Mouse (Mus musculus) megakaryocyte, embryonic 14.5 days (primary cell): ENCODE data around the gene Rfc5. TPM values are rescaled to one million over a fixed set of nuclear protein-coding genes. Genes with fewer than 3 reads are reported as not detected.
A peak's percentile ranks its signal among the peaks of the same experiment; 100 is the strongest.
"Not testable (repeated sequence)": the region's sequence is repeated elsewhere in the genome, so short reads cannot be mapped to it uniquely, and the experiment has no call there.

Experiments
- H3K27me3 ChIP-seq: replicated peaks from 2 replicates; pipeline ENCODE3; 2012; ENCODE audit warnings: inconsistent platforms
- H3K36me3 ChIP-seq: replicated peaks from 2 replicates; pipeline ENCODE3; 2012; ENCODE audit warnings: low read length, inconsistent platforms, mixed read lengths
- H3K4me1 ChIP-seq: 2 replicates; pipeline ENCODE4 v1.6.1; 2012; ENCODE audit warnings: inconsistent platforms
- H3K4me3 ChIP-seq: replicated peaks from 2 replicates; pipeline ENCODE3; 2012; ENCODE audit warnings: moderate library complexity, mild to moderate bottlenecking, inconsistent platforms
- H3K9me3 ChIP-seq: 2 replicates; pipeline ENCODE4 v1.6.1; 2012; ENCODE audit warnings: inconsistent platforms
- FLI1 ChIP-seq: IDR thresholded peaks from 2 replicates; pipeline ENCODE4 v1.6.1; 2012; ENCODE audit warnings: low read length, inconsistent platforms, mixed read lengths
- GATA1 ChIP-seq: IDR thresholded peaks from 3 replicates; pipeline ENCODE4 v1.6.1; 2012; ENCODE audit warnings: mixed read lengths, low read length, inconsistent platforms, borderline replicate concordance
- polyA plus RNA-seq: library from polyadenylated mRNA; stranded (reverse); fragments of >175 nt; gene quantifications from 2 replicates; pipeline ENCODE4 v1.2.3, GENCODE M21; 2012; ENCODE audit warnings: low replicate concordance; ENCODE audit not compliant: insufficient read depth

The Rfc5 gene
- polyA plus RNA-seq: 23.5 and 42.8 TPM in 2 replicates

GRCm38 (mm10) chr5:117388877-117389276 is at the start of gene Rfc5:
Gene Rfc5, minus strand, starts transcription at chr5:117389047.
- no peak for TF ChIP-seq GATA1
- TF ChIP-seq FLI1: peak; percentile 29; the same call in 1 of the 2 replicates
- no peaks in the 10 kb centered on the region for H3K27me3 ChIP-seq
- H3K9me3 ChIP-seq: peaks cover 24% of the 10 kb centered on the region
- H3K4me3 ChIP-seq: peak within 1 kb of the TSS; percentile 94
- peaks cover 30% of the 10 kb centered on the region for H3K4me1 ChIP-seq
- peaks cover 40% of the 10 kb centered on the region for H3K36me3 ChIP-seq

GRCm38 (mm10) chr5:117433501-117433900 is 44.7 kb upstream of the Rfc5 start:
- H3K27me3 ChIP-seq, H3K4me1 ChIP-seq, H3K36me3 ChIP-seq, H3K4me3 ChIP-seq: not testable (repeated sequence)
- H3K9me3 ChIP-seq: peaks cover 18% of the 10 kb centered on the region

- TF ChIP-seq GATA1 (no peak), FLI1 (no peak)
- H3K27me3 ChIP-seq: peaks cover 75% of the 10 kb centered on the region
- peaks cover 13% of the 10 kb centered on the region for H3K4me1 ChIP-seq
- H3K9me3 ChIP-seq: no peaks in the 10 kb centered on the region
- H3K4me3 ChIP-seq: no peak overlapping the region
- no peaks in the 10 kb centered on the region for H3K36me3 ChIP-seq
Observed at GRCm38 (mm10) chr5:117417442-117417841, 28.6 kb upstream of the Rfc5 start.

GRCm38 (mm10) chr5:117415011-117415912 is 26.4 kb upstream of the Rfc5 start:
- H3K27me3 ChIP-seq: peaks cover 83% of the 10 kb centered on the region

GRCm38 (mm10) chr5:117414611-117415010 is 25.8 kb upstream of the Rfc5 start:
- no peak for TF ChIP-seq FLI1
- TF ChIP-seq GATA1: no peak
- Histone ChIP-seq H3K36me3 (no peaks in the 10 kb centered on the region), H3K27me3 (peaks cover 85% of the 10 kb centered on the region), H3K9me3 (no peaks in the 10 kb centered on the region), H3K4me3 (no peak overlapping the region), H3K4me1 (peaks cover 13% of the 10 kb centered on the region)

More at GRCm38 (mm10) chr5:117415011-117415912, 26.4 kb upstream of the Rfc5 start:
- Histone ChIP-seq H3K4me1 (peaks cover 13% of the 10 kb centered on the region), H3K9me3 (no peaks in the 10 kb centered on the region), H3K4me3 (no peak overlapping the region), H3K36me3 (no peaks in the 10 kb centered on the region)
- TF ChIP-seq GATA1 (no peak), FLI1 (no peak)

- Histone ChIP-seq H3K9me3 (no peaks in the 10 kb centered on the region), H3K36me3 (no peaks in the 10 kb centered on the region), H3K27me3 (peaks cover 89% of the 10 kb centered on the region), H3K4me3 (peak within 1 kb of the TSS; percentile 90), H3K4me1 (peaks cover 13% of the 10 kb centered on the region)
- TF ChIP-seq GATA1 (no peak), FLI1 (no peak)
Observed at GRCm38 (mm10) chr5:117413507-117414501, 25.0 kb upstream of the Rfc5 start, which contains the start of gene Ksr2. Gene Ksr2, plus strand, starts transcription at chr5:117414000.

- H3K4me1 ChIP-seq: peaks cover 13% of the 10 kb centered on the region
- H3K9me3 ChIP-seq: 0 out of 2 replicates have a peak, but pooled peaks cover 3% of the 10 kb centered on the region
- peaks cover 62% of the 10 kb centered on the region for H3K27me3 ChIP-seq
- no peak overlapping the region for H3K4me3 ChIP-seq
- H3K36me3 ChIP-seq: no peaks in the 10 kb centered on the region
- no peak for TF ChIP-seq GATA1
- no peak for TF ChIP-seq FLI1
Observed at GRCm38 (mm10) chr5:117409369-117409768, 20.5 kb upstream of the Rfc5 start.

GRCm38 (mm10) chr5:117408216-117408615 is 19.4 kb upstream of the Rfc5 start:
- TF ChIP-seq FLI1: no peak
- TF ChIP-seq GATA1: no peak
- Histone ChIP-seq H3K4me1 (peaks cover 1% of the 10 kb centered on the region; the same call in 1 of the 2 replicates), H3K4me3 (no peak overlapping the region), H3K27me3 (peaks cover 51% of the 10 kb centered on the region), H3K36me3 (no peaks in the 10 kb centered on the region), H3K9me3 (0 out of 2 replicates have a peak, but pooled peaks cover 3% of the 10 kb centered on the region)

- Histone ChIP-seq H3K9me3 (peaks cover 16% of the 10 kb centered on the region), H3K27me3 (peaks cover 25% of the 10 kb centered on the region)
- H3K4me3 ChIP-seq, H3K4me1 ChIP-seq, H3K36me3 ChIP-seq: not testable (repeated sequence)
Observed at GRCm38 (mm10) chr5:117404671-117405070, 15.8 kb upstream of the Rfc5 start.

GRCm38 (mm10) chr5:117403609-117404008 is 14.8 kb upstream of the Rfc5 start:
- Histone ChIP-seq H3K4me3 (no peak overlapping the region), H3K27me3 (peaks cover 16% of the 10 kb centered on the region), H3K9me3 (peaks cover 16% of the 10 kb centered on the region), H3K4me1 (no peaks in the 10 kb centered on the region), H3K36me3 (no peaks in the 10 kb centered on the region)
- TF ChIP-seq FLI1 (no peak), GATA1 (no peak)
